ENCODE assay signal across 15 mouse cellular contexts in the genomic region with DNA sequence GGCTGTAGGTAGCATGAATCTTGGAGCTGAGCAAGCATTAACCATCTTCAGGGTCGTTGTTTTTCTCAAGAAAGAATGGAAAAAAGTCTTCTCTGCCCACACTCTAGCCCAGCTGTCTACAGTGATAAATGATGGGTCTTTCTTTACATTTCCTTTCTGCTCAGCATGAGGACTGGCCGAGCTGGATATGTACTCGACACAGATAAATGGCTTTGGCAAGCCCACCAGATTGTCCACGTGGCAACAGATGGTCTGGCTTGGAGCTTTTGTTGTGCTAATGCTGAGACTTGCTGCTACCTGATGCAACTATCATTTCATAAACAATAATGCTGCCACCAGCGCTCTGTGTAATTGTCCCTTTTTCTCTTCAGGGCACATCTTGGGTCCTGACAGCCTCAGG.
A peak's percentile ranks its signal among the peaks of the same experiment; 100 is the strongest.
DNase-seq lines count a peak whose midpoint lies in the region; ATAC-seq lines count a peak whose summit lies in the region.
"Had no signal": no experiment of that assay in that cellular context is flagged by ENCODE, and none has a peak within 500 bp of the region (broad histone marks: within the 10 kb centered on the region; RNA-seq: fewer than 3 reads in every experiment).

No protein-coding gene starts in this region.

- no peaks in the 10 kb centered on the region for H3K27me3 ChIP-seq in hindbrain, embryonic 15.5 days
- no peaks in the 10 kb centered on the region for H3K27me3 ChIP-seq in heart, embryonic 12.5 days (replicated peaks)
- H3K27me3 ChIP-seq: forebrain, embryonic 13.5 days; limb, embryonic 12.5 days; liver, embryonic 13.5 days; lung, embryonic 15.5 days had no signal

- no peaks in the 10 kb centered on the region for H3K9me3 ChIP-seq in hindbrain, embryonic 15.5 days
- H3K9me3 ChIP-seq in heart, embryonic 12.5 days (replicated peaks): 0 out of 2 replicates have a peak, but pooled peaks cover 5% of the 10 kb centered on the region
- H3K9me3 ChIP-seq: forebrain, embryonic 13.5 days; limb, embryonic 12.5 days; liver, embryonic 13.5 days; lung, embryonic 15.5 days had no signal

- H3K36me3 ChIP-seq in hindbrain, embryonic 15.5 days: no peaks in the 10 kb centered on the region
- no peaks in the 10 kb centered on the region for H3K36me3 ChIP-seq in heart, embryonic 12.5 days
- H3K36me3 ChIP-seq: limb, embryonic 12.5 days; liver, embryonic 13.5 days; lung, embryonic 15.5 days had no signal

- H3K4me2 ChIP-seq in hindbrain, embryonic 15.5 days: no peak overlapping the region
- H3K4me2 ChIP-seq in heart, embryonic 12.5 days: no peak overlapping the region
- H3K4me2 ChIP-seq: forebrain, embryonic 13.5 days; limb, embryonic 12.5 days; liver, embryonic 13.5 days; lung, embryonic 15.5 days had no signal

- peak; percentile 30 for DNase-seq in cerebellum, adult 11-12 months
- no peak for DNase-seq in cerebellum, postnatal 4 days (ENCODE audit: low spot score in 2 of 2)
- peak; percentile 29 to 39 for DNase-seq in cerebellum, adult 18-20 months
- peak; percentile 51 to 52 for DNase-seq in cerebellum, postnatal 36 days
- no peak for DNase-seq in gastrocnemius, adult 18-20 months (ENCODE audit: low spot score)
- DNase-seq in thymus, postnatal 25 days: no peak
- DNase-seq: kidney, adult 11 months; liver, embryonic 13.5 days; midbrain, embryonic 14.5 days had no signal

- 0 out of 2 replicates have a peak, but pooled peaks have one; percentile 68 for ATAC-seq in hindbrain, embryonic 15.5 days (ENCODE audit: low FRiP score, low read depth)
- ATAC-seq in heart, embryonic 12.5 days (ENCODE audit: insufficient number of reproducible peaks, low FRiP score): no peak
- ATAC-seq: forebrain, embryonic 13.5 days had no signal

- no peak overlapping the region for H3K27ac ChIP-seq in hindbrain, embryonic 15.5 days (replicated peaks)
- no peak overlapping the region for H3K27ac ChIP-seq in heart, embryonic 12.5 days (ENCODE audit: poor library complexity, severe bottlenecking)
- H3K27ac ChIP-seq: forebrain, embryonic 13.5 days; kidney, postnatal 0 days; limb, embryonic 12.5 days; liver, embryonic 13.5 days; lung, embryonic 15.5 days had no signal

- no peaks in the 10 kb centered on the region for H3K4me1 ChIP-seq in hindbrain, embryonic 15.5 days (replicated peaks)
- no peaks in the 10 kb centered on the region for H3K4me1 ChIP-seq in heart, embryonic 12.5 days (replicated peaks)
- H3K4me1 ChIP-seq: forebrain, embryonic 13.5 days; limb, embryonic 12.5 days; liver, embryonic 13.5 days; lung, embryonic 15.5 days had no signal

- H3K9ac ChIP-seq in hindbrain, embryonic 15.5 days: no peak overlapping the region
- H3K9ac ChIP-seq in heart, embryonic 12.5 days: no peak overlapping the region
- H3K9ac ChIP-seq: forebrain, embryonic 13.5 days; limb, embryonic 12.5 days; liver, embryonic 13.5 days; lung, embryonic 15.5 days had no signal

- no peak overlapping the region for H3K4me3 ChIP-seq in hindbrain, embryonic 15.5 days
- H3K4me3 ChIP-seq in heart, embryonic 12.5 days: no peak overlapping the region
- H3K4me3 ChIP-seq: forebrain, embryonic 13.5 days; limb, embryonic 12.5 days; liver, embryonic 13.5 days; lung, embryonic 15.5 days had no signal

- WGBS in hindbrain, embryonic 15.5 days: 24% methylated on average over 5 of the region's 5 CpGs
- 42% methylated on average over 5 of the region's 5 CpGs for WGBS in heart, embryonic 12.5 days

Comparison
In these comparisons a context has a peak if more than half of its experiments do, and no peak if none do; other contexts are left out.
1. DNase-seq: peak in cerebellum, adult 11-12 months (single experiment), cerebellum, adult 18-20 months (2 of 2) and cerebellum, postnatal 36 days (2 of 2); none in cerebellum, postnatal 4 days (0 of 2), gastrocnemius, adult 18-20 months (single experiment) and thymus, postnatal 25 days (single experiment).